Mouse (Mus musculus): ENCODE results near the gene Iqca. TPM values are rescaled to one million over a fixed set of nuclear protein-coding genes. Genes with fewer than 3 reads are reported as not detected.
A peak's percentile ranks its signal among the peaks of the same experiment; 100 is the strongest.

The Iqca gene
- polyA plus RNA-seq, 1 experiment from 2014 or later, result 0.29 TPM

DNA sequence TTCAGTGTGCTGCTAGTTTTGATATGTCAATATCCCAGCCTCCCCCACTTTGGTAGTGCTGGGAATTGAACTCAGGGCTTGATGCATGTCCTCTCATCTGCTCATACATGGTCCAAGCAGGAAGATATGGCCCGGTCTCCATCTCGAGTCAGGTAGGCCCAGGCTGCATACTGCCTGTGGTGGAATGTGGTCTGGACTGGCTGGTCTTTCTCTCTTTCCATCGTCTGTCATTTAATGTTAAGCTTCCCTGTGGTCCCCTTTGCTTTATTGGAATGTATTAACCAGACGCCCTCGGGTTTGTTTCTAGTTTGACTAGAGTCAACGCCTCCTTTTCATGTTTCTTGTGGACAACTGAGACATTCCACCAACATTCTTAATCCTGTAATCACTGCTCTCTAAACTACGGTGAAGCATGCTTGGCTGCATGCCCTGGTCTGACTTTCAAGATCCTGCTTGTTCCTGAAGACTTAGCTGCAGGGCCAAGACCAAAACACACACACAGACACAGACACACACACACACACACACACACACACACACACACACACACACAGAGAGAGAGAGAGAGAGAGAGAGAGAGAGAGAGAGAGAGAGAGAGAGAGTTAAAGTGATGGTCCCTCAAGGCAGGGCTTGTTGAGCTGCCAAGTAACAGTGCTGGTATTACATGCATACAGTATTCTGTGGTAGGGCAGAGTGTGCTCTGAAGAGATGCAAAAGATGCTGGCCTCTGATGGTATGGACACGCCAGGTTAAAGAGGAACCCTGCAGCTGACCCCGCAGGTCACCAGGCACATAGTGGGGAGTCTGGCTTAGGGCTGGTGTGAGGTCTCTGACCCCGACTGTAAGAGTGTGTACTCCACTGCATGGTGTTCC lies 52.6 kb downstream of the Iqca start:
- Histone ChIP-seq H3K9me3 (ENCODE audit: control insufficient read depth, low read length) (no peaks in the 10 kb centered on the region), H3K4me2 (ENCODE audit: low read depth, low read length, severe bottlenecking) (no peak overlapping the region), H3K4me3 (ENCODE audit: low read depth, low read length) (no peak overlapping the region), H3K9ac (ENCODE audit: low read length) (no peak overlapping the region), H3K27me3 (ENCODE audit: control insufficient read depth, insufficient read depth, low read length) (no peaks in the 10 kb centered on the region), H3K36me3 (ENCODE audit: control insufficient read depth, insufficient read depth, low read length) (no peaks in the 10 kb centered on the region), H3K4me1 (replicated peaks; ENCODE audit: control insufficient read depth, insufficient read depth, low read length) (no peaks in the 10 kb centered on the region), H3K27ac (ENCODE audit: low read depth, low read length) (no peak overlapping the region)
- WGBS, result 76% methylated on average over 10 of the region's 10 CpGs
- no peak for DNase-seq (ENCODE audit: low spot score)
- no peak for ATAC-seq (replicated peaks; ENCODE audit: low FRiP score)

DNA sequence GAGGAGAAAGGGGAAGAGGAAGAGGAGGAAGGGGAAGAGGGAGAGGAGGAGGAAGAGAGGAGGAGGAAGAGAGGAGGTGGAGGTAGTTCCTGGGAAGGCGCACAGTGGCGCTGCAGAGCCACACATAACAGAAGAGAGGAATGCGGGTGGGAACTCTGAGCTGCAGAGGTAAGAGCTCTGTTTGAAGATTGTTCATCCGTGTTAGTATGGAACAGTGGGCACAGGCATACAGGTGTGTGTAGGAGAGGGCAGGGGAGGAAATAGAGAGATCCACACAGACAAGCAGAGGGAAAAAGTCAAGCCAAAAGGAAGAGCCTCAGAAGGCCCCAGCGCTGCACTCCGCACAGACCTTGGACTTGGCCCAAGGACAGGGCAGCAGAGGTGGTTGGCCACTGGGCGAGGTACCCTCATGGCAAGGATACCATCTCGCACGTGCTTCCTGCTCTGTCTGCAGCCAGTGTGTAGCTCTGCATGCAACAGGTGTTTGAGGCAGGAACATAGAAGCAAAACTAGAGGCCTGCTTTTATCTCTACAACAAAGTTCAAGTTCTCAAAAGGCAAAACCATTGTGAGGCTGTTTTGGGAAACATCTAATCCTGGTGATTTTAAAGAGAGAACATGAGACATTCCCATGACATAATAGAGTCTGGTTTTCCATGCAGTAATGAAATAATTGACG lies 60.2 kb downstream of the Iqca start:
- Histone ChIP-seq H3K9me3 (ENCODE audit: control insufficient read depth, low read length) (no peaks in the 10 kb centered on the region), H3K9ac (ENCODE audit: low read length) (no peak overlapping the region), H3K36me3 (ENCODE audit: control insufficient read depth, insufficient read depth, low read length) (no peaks in the 10 kb centered on the region), H3K27ac (ENCODE audit: low read depth, low read length) (no peak overlapping the region), H3K4me1 (replicated peaks; ENCODE audit: control insufficient read depth, insufficient read depth, low read length) (no peaks in the 10 kb centered on the region), H3K4me3 (ENCODE audit: low read depth, low read length) (no peak overlapping the region), H3K27me3 (ENCODE audit: control insufficient read depth, insufficient read depth, low read length) (no peaks in the 10 kb centered on the region), H3K4me2 (ENCODE audit: low read depth, low read length, severe bottlenecking) (no peak overlapping the region)
- DNase-seq (ENCODE audit: low spot score) (no peak), ATAC-seq (replicated peaks; ENCODE audit: low FRiP score) (no peak)
- 78% methylated on average over 10 of the region's 10 CpGs for WGBS

DNA sequence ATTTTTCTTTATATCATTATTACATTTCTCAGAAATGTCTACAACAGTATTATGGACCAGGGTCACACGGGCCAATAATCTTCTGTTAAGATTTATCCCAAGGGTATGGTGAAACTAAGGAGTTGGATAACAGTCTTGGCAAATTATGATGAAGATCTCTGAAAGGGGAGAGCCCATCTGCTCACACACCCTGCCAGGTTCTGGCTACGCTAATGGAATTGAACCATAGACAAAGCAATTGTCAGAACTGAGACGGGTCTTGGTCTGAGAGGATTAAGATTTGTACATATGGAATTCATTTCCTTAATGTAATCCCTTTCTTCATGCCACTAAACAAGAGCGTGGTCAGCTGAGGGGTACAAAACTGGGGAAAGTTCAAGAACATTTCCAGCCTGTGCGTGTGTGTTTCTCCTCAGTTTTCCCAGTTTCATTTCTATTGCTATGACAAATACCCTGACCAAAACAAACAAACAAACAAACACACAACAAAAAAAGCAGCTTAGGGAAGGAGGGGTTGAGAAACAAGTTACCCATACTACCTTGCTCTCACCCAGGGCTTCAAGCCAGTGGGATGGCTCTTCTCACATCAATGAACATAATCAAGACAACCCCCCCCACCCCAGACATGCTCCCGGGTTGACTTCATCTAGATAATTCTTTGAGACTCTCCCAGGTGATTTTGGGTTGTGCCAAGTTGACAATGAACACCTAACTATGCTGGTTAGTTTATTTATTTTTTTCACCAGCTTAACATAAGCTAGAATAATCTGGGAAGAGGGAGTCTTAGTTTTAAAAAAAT lies 64.8 kb downstream of the Iqca start:
- no peaks in the 10 kb centered on the region for H3K9me3 ChIP-seq (ENCODE audit: control insufficient read depth, low read length)
- no peak overlapping the region for H3K4me2 ChIP-seq (ENCODE audit: low read depth, low read length, severe bottlenecking)
- no peaks in the 10 kb centered on the region for H3K27me3 ChIP-seq (ENCODE audit: control insufficient read depth, insufficient read depth, low read length)
- ATAC-seq (replicated peaks; ENCODE audit: low FRiP score), result no peak
- H3K36me3 ChIP-seq (ENCODE audit: control insufficient read depth, insufficient read depth, low read length), result no peaks in the 10 kb centered on the region
- H3K27ac ChIP-seq (ENCODE audit: low read depth, low read length), result no peak overlapping the region
- WGBS, result 76% methylated on average over 6 of the region's 6 CpGs
- no peak overlapping the region for H3K4me3 ChIP-seq (ENCODE audit: low read depth, low read length)
- H3K4me1 ChIP-seq (replicated peaks; ENCODE audit: control insufficient read depth, insufficient read depth, low read length), result peaks cover 4% of the 10 kb centered on the region; the same call in 1 of the 2 replicates
- H3K9ac ChIP-seq (ENCODE audit: low read length), result no peak overlapping the region
- no peak for DNase-seq (ENCODE audit: low spot score)

DNA sequence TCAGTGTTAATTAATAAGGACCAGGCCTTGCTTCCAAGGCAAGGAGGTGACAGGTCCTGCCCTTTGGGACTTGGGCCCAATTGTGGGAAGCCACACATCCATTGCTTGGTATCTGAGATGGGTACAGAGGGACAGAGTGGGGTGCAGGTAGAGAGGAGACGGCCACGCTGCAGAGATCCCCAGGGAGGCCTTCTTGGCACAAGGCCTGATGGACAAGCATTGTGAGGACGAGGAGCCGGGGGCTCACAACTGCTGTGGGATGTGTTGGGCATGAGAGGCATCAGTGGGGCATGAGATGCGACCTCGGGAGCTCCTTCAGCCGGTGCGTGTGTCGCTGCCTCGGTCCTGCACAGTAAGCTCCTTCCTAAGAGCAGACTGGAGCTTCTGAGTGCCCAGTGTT lies 66.7 kb downstream of the Iqca start:
- no peak overlapping the region for H3K4me3 ChIP-seq (ENCODE audit: low read depth, low read length)
- DNase-seq (ENCODE audit: low spot score) (no peak), ATAC-seq (replicated peaks; ENCODE audit: low FRiP score) (no peak)
- no peak overlapping the region for H3K4me2 ChIP-seq (ENCODE audit: low read depth, low read length, severe bottlenecking)
- H3K36me3 ChIP-seq (ENCODE audit: control insufficient read depth, insufficient read depth, low read length), result no peaks in the 10 kb centered on the region
- no peak overlapping the region for H3K9ac ChIP-seq (ENCODE audit: low read length)
- H3K4me1 ChIP-seq (replicated peaks; ENCODE audit: control insufficient read depth, insufficient read depth, low read length), result peaks cover 4% of the 10 kb centered on the region; the same call in 1 of the 2 replicates
- 81% methylated on average over 10 of the region's 10 CpGs for WGBS
- no peaks in the 10 kb centered on the region for H3K9me3 ChIP-seq (ENCODE audit: control insufficient read depth, low read length)
- H3K27ac ChIP-seq (ENCODE audit: low read depth, low read length), result peak overlapping the region; percentile 19; the same call in 1 of the 2 replicates
- no peaks in the 10 kb centered on the region for H3K27me3 ChIP-seq (ENCODE audit: control insufficient read depth, insufficient read depth, low read length)

DNA sequence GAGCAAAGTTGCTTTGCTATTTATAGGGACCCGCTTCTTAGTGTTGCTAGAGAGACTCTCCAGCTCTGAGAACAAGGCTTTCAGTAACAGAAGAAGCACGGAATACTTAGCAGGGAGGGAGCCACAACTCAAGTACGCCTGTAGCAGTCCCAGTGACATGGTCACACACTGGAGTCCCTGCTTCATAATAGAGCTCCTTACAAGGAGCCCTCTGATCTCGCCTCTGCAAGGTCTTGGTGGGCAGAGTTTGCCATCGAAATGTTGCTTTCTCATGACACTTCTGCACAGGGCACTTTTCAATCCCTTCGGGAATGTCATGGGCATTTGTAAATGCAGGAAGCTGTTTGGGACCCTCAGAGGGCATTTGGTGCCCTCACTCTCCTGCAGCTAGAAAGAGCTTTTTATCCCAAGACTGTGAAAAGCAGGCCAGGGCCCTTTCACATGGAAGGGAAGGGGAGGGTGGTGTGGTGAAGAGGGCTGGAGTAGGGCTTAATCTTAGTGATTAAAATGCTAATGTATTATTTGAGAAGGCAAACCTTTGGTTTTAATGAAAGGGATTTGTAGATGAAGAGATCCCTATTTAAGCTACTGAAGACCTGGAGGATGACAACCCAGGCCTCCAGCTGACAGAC lies 67.6 kb downstream of the Iqca start:
- WGBS, result 34% methylated on average over 6 of the region's 6 CpGs
- Histone ChIP-seq H3K27ac (ENCODE audit: low read depth, low read length) (peak overlapping the region; percentile 50; the same call in 1 of the 2 replicates), H3K4me2 (ENCODE audit: low read depth, low read length, severe bottlenecking) (no peak overlapping the region), H3K9ac (ENCODE audit: low read length) (no peak overlapping the region), H3K27me3 (ENCODE audit: control insufficient read depth, insufficient read depth, low read length) (no peaks in the 10 kb centered on the region), H3K4me1 (replicated peaks; ENCODE audit: control insufficient read depth, insufficient read depth, low read length) (peaks cover 4% of the 10 kb centered on the region; the same call in 1 of the 2 replicates), H3K9me3 (ENCODE audit: control insufficient read depth, low read length) (no peaks in the 10 kb centered on the region), H3K4me3 (ENCODE audit: low read depth, low read length) (no peak overlapping the region), H3K36me3 (ENCODE audit: control insufficient read depth, insufficient read depth, low read length) (no peaks in the 10 kb centered on the region)
- ATAC-seq (replicated peaks; ENCODE audit: low FRiP score) (peak; percentile 51; the same call in 1 of the 2 replicates), DNase-seq (ENCODE audit: low spot score) (no peak)

DNA sequence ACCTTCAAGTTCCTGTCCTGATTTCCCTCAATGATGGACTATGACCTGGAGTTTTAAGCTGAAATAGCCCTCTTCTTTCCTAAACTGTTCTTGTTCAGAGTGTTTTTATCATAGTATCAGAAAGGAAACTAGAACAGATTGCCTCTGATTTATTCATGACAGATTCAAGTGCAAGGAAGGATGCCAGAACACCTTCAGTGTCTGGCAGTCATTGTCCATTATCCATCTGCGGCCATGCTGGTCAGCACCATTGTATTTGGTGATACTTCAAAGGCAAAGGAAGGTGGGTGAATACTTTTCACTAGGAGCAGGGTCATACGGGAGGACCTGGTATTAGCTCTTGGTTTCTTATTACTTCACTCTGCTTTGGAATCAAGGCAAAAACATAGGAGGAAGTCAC lies 76.9 kb downstream of the Iqca start:
- no peak for DNase-seq (ENCODE audit: low spot score)
- Histone ChIP-seq H3K36me3 (ENCODE audit: control insufficient read depth, insufficient read depth, low read length) (no peaks in the 10 kb centered on the region), H3K27me3 (ENCODE audit: control insufficient read depth, insufficient read depth, low read length) (no peaks in the 10 kb centered on the region), H3K9me3 (ENCODE audit: control insufficient read depth, low read length) (no peaks in the 10 kb centered on the region), H3K4me2 (ENCODE audit: low read depth, low read length, severe bottlenecking) (no peak overlapping the region), H3K4me1 (replicated peaks; ENCODE audit: control insufficient read depth, insufficient read depth, low read length) (no peaks in the 10 kb centered on the region), H3K27ac (ENCODE audit: low read depth, low read length) (no peak overlapping the region), H3K4me3 (ENCODE audit: low read depth, low read length) (no peak overlapping the region), H3K9ac (ENCODE audit: low read length) (no peak overlapping the region)
- WGBS, result 89% methylated on average over 2 of the region's 2 CpGs
- no peak for ATAC-seq (replicated peaks; ENCODE audit: low FRiP score)

DNA sequence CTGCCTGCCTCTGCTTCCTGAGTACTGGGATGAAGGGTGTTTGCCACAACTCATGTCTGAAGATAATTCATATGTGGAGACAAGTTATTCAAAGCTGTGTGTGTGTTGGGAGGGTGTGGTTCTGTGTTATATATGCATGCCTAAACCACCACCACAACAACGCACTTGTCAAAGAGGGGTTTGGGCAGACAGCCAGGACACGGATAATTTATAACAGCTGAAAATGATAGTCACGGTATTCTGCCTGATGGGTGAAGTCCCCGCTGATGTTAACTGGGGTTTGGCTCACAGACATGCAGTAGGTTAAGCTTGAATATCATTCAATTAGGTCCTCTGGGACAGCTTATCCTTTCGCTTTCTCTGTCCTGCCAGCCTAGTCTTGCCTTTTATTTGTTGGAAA lies 78.4 kb downstream of the Iqca start:
- 90% methylated on average over 5 of the region's 5 CpGs for WGBS
- Histone ChIP-seq H3K4me3 (ENCODE audit: low read depth, low read length) (no peak overlapping the region), H3K36me3 (ENCODE audit: control insufficient read depth, insufficient read depth, low read length) (no peaks in the 10 kb centered on the region), H3K27ac (ENCODE audit: low read depth, low read length) (no peak overlapping the region), H3K4me1 (replicated peaks; ENCODE audit: control insufficient read depth, insufficient read depth, low read length) (no peaks in the 10 kb centered on the region), H3K4me2 (ENCODE audit: low read depth, low read length, severe bottlenecking) (no peak overlapping the region), H3K9ac (ENCODE audit: low read length) (no peak overlapping the region), H3K9me3 (ENCODE audit: control insufficient read depth, low read length) (no peaks in the 10 kb centered on the region), H3K27me3 (ENCODE audit: control insufficient read depth, insufficient read depth, low read length) (no peaks in the 10 kb centered on the region)
- DNase-seq (ENCODE audit: low spot score) (no peak), ATAC-seq (replicated peaks; ENCODE audit: low FRiP score) (no peak)
